Mouse (Mus musculus): ENCODE data around the gene Habp2.
"Not testable (repeated sequence)": the region's sequence is repeated elsewhere in the genome, so short reads cannot be mapped to it uniquely, and the experiment has no call there.

Gene Habp2

DNA sequence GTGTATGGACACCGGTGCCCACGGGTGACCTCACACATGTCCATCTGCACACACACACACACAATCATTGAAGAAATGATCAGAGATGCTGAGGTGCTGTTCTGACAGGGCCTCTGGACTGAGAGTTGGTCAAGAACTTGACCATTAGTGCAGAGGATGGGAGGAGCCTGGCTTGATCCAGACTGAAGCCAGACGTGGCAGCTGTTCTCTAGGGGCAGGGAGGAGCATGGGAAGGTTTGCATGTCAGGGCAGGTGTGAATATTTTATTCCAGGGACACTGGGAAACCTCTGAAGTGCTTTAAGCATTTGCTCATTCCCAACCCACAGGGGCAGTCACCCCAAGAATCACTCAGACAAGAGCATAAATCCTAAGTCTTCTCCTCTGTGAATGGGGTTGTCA lies 10.3 kb downstream of the Habp2 start:
- no peak for DNase-seq

GRCm38 (mm10) chr19:56300835-56301234 lies 13.9 kb downstream of the Habp2 start:
- no peak for DNase-seq

- no peak for DNase-seq
Measured at GRCm38 (mm10) chr19:56316531-56316930, 29.6 kb downstream of the Habp2 start.

DNA sequence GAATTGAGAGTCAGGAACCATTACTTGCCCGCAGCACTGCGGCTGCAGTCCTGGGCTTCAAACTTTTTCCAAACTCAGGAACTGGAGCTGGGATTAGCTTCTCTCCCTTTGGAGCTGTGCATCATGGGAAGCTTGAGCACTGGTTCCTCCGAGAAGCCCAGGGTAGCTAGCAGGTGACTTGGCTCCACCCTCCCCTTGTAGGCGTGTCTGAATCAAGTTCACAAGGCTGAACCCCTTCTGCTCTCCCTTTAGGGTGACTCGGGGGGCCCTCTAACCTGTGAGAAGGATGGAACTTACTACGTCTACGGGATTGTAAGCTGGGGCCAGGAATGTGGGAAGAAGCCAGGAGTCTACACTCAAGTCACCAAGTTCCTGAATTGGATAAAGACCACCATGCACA lies 32.3 kb downstream of the Habp2 start:
- no peak for DNase-seq

GRCm38 (mm10) chr19:56319629-56320028 lies 32.7 kb downstream of the Habp2 start:
- DNase-seq: no peak

GRCm38 (mm10) chr19:56320186-56320860 lies 33.4 kb downstream of the Habp2 start:
- peak in 1 of 2 experiments; percentile 50 for DNase-seq

DNA sequence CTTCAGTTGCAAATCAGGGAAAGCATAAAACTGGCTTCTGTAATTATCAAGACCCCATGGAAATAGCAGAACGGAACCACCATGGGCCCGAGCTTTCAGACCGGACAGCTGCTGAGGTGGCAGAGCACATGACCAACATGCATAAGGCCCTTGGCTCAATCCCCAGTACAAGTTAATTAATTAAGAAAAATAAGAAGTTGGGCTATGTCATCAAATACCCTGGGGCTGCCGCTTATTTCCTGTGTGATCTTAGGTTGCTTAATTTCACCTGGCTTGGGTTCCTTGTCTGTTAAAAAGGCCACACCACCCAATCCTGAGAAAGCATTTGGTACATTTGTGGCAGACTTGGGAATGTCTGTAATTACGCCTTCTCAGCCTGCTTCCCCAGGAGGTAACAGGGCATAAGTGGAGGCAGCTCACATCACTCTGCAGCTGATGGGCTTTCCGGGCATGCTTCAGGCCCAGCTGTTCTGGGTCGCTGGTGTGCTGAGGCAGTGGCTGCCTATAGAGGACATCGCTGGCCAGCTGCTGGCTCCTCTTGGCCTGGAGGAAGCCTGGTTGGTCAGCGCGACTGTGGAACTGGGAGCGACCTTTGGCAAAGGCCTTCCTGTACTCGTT lies 34.5 kb downstream of the Habp2 start:
- DNase-seq: peak in 1 of 2 experiments; percentile 41

- DNase-seq: no peak
Measured at GRCm38 (mm10) chr19:56325676-56326075, 38.7 kb downstream of the Habp2 start.

GRCm38 (mm10) chr19:56326243-56326855 lies 39.4 kb downstream of the Habp2 start:
- no peak for DNase-seq

- DNase-seq: no peak
Measured at GRCm38 (mm10) chr19:56336321-56336720, 49.4 kb downstream of the Habp2 start.

DNA sequence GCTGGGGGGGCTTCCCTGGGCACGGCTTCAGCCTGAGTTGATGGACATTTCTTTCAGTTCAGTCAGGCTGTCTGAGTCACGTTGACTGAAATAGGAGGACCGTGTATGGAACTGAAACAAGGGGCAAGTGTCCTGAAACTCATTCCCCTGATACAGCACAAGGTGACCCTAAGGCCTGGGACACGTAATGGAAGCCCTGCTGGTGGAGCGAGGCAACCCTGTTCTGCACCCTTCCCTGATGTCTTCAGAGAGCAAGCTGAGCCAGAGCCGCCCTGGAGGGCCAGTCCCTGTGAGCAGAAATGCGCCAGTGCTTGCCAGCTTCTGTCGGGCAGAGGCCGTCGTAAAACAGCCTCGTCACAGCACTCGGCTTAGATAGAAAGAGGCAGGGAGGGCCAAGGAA lies 49.9 kb downstream of the Habp2 start:
- no peak for DNase-seq

GRCm38 (mm10) chr19:56342006-56342405 lies 55.1 kb downstream of the Habp2 start:
- peak; percentile 38 to 54 for DNase-seq

DNA sequence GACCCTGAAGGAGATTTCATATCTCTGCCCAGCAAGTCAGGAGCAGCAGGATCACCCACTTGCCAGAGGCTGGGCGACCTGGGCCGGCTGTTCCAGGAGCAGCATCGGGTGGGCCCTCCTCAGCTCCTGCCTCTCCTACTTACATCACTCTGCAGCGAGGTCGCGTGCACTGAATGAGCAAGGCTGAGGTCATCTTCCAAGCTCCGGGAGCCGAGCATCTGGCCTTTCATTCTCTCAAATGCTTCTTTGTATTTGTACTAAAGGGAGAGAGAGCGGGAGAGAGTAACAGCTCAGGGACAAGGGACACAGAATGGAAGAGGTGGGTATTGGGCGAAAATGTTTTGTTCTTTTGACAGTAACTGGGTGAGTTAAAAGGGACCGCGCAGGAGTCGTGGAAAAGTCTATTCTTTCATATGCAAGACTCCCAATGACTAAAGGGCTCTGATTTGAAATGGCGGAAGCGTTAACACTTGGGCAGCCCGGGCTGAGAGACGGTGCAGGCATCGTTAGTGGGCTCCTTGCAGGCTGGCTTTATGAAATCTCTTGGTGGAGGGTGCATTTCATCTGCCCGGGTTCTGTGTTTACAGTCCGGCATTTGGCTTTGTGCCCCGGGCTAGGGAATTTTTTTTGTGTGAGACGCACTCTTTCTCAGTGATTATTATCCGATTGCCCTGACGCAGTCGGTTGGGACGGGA lies 57.1 kb downstream of the Habp2 start:
- DNase-seq: no peak

DNA sequence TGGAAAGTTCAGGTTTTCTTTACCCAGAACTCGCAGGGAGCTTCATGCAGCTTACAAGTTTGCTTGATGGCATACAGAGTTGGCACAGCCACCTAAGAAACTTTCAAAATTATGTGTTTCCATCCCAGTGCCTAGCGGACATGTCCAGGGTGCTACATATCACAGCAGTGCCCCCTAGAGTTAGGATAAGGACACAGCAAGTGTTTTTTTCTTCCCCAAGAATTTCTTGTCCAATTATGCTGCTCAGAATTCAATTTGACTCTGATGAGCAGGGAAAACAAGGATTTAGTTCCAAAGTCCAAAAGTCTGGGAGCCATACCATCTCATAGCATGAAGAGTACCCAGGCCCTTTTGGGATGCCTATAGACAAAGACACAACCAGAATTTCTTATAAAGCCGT lies 59.1 kb downstream of the Habp2 start:
- peak in 1 of 2 experiments; percentile 19 for DNase-seq

- no peak for DNase-seq
Measured at GRCm38 (mm10) chr19:56346750-56347149, 59.8 kb downstream of the Habp2 start.

DNA sequence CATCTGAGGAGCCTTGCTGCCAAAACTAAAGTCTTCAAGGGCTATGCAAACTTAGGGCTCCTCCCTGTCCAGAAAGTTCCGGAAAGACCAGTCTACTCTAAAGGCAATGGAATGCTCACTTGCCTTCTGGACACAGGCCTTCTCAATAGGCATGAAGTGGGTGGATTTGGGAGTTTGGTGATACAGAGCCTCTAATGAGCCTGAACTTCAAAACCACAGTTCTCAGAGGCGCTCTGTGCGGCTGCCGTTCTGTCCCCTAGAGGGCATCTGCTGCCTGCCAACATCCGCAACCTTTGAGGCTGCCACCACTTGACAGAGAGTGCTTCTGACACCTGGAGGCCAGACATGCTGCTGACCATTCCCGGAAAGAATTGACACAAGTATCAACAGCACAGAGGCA lies 62.4 kb downstream of the Habp2 start:
- peak; percentile 30 to 59 for DNase-seq

DNA sequence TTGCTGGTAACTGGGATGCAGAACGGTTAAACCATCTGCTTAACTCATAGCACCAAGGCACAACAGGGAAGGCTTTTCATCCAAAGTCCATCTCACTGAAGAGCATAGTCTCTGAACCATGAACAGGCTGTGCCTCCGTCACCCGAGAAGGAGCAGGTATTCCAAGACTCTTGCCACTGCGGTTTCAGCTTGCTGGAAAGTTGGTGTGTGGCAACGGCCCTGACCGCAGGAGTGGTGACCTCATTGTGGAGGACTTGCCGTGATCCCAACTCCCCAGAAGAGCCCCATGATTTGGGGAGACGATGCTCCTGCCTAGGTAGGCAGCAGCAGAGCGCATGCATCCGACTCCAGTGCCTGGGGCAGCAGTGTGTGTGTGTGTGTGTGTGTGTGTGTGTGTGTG lies 66.8 kb downstream of the Habp2 start:
- DNase-seq: no peak

DNA sequence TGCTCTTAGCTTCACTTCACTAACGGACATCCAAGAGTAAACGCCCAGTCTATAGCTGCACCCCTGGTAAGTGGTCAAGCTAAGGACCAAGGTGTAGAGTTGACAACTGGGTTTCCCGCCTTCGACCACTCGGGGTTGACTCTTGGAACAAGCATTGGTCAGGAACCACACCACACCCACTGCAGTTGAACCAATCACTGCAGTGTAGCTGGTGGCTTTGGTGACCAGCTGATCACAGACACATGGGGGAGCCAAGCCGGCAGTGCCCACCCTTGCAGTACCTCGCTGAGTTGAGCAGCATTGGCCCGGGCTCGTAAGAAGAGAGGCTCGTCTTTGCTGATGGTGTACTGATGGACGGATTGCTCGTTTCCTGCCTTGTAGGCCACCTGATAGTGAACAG lies 68.3 kb downstream of the Habp2 start:
- no peak for DNase-seq

DNA sequence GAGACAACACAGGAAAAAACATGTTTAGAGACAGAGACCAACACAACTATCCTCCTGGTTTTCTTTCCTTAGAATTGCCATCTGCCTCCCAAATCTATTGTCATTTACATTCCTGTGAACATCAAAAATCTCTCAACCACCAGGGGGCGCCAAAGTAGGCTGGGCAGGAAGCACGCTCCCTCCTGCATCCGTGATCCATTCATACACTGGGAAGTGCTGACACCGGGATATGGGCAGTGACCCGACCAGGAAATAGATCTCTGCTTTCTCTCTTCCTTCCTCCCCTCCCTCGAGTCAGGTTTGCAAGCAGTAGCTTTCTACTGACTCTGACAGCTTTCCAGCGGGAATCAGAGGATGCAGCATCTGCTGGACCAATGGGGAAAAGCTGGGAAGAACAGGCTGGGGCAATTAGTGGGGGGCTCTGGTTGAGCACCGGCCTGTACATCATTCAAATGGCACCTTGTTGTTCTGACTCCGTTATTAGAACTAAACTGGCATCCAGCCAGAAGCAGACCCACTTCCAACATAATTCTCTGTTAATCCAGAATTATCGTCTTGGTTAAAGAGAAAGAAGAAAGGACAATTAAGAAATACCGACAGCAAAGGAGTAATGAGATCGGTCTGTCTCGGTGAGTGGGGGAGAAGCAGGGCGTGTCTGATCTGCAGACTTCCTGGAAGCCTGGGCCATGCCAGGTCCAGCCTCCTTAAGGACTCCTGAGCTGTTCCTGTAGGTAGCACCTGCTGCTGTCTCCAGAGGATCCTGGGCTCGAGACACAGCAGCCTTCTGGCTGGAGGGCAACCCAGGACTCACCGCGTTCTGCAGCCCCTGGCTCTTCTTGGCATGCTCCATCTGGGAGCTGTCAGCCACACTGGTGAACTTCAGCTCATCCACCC lies 69.8 kb downstream of the Habp2 start:
- DNase-seq: peak; percentile 63 to 83

DNA sequence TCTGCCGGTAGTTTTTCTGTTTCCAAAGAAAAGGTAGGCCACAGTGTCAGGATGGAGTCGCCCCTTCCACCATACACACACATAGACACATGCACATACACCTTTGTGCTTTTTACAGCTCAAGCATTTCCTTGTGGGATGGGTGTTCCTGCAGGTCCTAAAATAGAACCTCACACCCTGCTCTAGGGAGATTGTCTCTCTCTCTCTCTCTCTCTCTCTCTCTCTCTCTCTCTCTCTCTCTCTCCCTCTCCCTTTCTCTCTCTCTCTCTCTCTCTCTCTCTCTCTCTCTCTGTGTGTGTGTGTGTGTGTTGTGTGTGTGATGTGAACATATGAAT lies 70.4 kb downstream of the Habp2 start:
- DNase-seq: not testable (repeated sequence)

DNA sequence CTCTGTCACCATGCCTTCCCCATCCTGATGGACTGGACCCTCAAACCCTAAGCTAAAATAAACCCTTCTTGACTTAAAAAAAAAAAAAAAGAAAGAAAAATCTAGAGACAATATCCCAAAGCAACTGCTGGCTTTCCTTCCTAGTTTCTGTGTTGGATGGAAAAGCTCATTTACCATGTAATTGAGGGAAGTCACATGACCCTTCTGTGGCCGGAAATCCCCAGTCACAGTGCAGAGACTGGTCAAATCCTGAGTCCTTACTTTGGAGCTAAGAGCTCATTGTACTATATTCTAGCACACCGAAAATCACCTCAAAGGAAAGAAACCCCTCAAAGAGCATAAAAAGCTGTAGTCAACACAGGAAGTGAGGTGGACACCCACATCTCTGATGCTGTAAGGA lies 72.0 kb downstream of the Habp2 start:
- DNase-seq: no peak

DNA sequence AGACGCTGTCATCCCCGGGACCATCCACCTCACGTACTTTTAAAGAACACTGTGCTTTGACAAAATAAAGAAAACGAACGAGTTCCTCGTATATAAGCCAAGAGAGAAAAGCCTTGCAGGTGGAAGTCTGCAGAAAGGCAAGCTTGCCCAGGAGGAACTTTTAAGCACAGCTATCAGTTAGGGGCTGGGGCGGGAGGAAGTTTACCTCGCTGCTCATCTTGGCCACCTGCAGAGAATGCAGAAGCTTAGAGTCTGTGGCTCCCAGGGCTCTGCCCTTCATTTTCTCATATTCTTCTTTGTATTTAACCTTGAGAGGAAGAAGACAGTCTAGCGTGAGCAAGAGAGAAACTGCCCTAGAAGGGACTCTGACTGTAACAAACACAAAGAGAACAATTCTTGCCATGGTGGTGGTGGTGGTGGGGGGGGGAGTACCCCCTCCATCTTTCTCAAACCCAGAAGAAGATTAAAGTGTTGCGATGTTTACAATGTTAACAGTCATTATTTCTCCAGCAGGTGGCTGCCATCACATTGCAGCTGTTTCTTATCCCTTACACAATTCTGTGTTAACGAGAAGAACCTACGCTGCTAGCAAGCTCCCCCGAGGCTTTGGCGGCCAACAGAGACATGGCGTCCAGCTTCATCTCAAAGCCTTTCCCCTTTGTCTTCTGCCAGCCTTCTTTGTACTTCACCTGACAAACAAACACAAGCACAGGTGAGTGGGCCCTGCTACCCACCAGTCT lies 77.0 kb downstream of the Habp2 start:
- DNase-seq: peak; percentile 40 to 61
